Mouse (Mus musculus) hindbrain, embryonic 11.5 days (tissue): ENCODE measurements around the gene Opcml. TPM values are rescaled to one million over a fixed set of nuclear protein-coding genes. Genes with fewer than 3 reads are reported as not detected.

Experiments
- ATAC-seq: fragments of 200-750 bp; cut with Nextera tagmentation; 2 replicates; pipeline ENCODE4 v1.8.0; 2017; ENCODE audit warnings: mild to moderate bottlenecking, moderate TSS enrichment, moderate library complexity; ENCODE audit not compliant: low FRiP score
- DNase-seq: peaks from one replicate; pipeline ENCODE4 v3.0.0-alpha.2; 2015; ENCODE audit warnings: low spot score
- H3K27ac ChIP-seq: fragments of 300-500 bp; sonication (generic); 2 replicates; pipeline ENCODE4 v1.5.1; 2014; ENCODE audit warnings: mild to moderate bottlenecking, low read depth, low read length
- H3K27me3 ChIP-seq: fragments of 300-500 bp; sonication (generic); 2 replicates; pipeline ENCODE4 v1.6.1; 2014; ENCODE audit warnings: mild to moderate bottlenecking, low read length, moderate library complexity, mixed read lengths; ENCODE audit not compliant: control insufficient read depth, insufficient read depth
- H3K36me3 ChIP-seq: fragments of 300-500 bp; sonication (generic); 2 replicates; pipeline ENCODE4 v1.6.1; 2014; ENCODE audit warnings: mild to moderate bottlenecking, low read length, moderate library complexity, mixed read lengths; ENCODE audit not compliant: control insufficient read depth, insufficient read depth
- H3K4me1 ChIP-seq: fragments of 300-500 bp; sonication (generic); replicated peaks from 2 replicates; pipeline ENCODE4 v1.6.1; 2014; ENCODE audit warnings: low read length, mixed read lengths; ENCODE audit not compliant: control insufficient read depth, insufficient read depth
- H3K4me2 ChIP-seq: fragments of 300-500 bp; sonication (generic); replicated peaks from 2 replicates; pipeline ENCODE4 v1.6.1; 2014; ENCODE audit warnings: mild to moderate bottlenecking, low read depth, low read length
- H3K4me3 ChIP-seq: fragments of 300-500 bp; sonication (generic); 2 replicates; pipeline ENCODE4 v1.5.1; 2014; ENCODE audit warnings: low read depth, low read length
- H3K9ac ChIP-seq: fragments of 300-500 bp; sonication (generic); 2 replicates; pipeline ENCODE4 v1.6.1; 2014; ENCODE audit warnings: low read depth, low read length
- H3K9me3 ChIP-seq: fragments of 300-500 bp; sonication (generic); 2 replicates; pipeline ENCODE4 v1.6.1; 2016; ENCODE audit warnings: low read length; ENCODE audit not compliant: control insufficient read depth
- WGBS: fragments of 180-500 bp; shearing (Covaris S2); extraction: QIAGEN DNeasy Blood & Tissue Kit; methylation state at CpG from one replicate; pipeline ENCODE4 v1.1.7; 2014; 5-methylcytosine and 5-hydroxymethylcytosine counted together
- polyA plus RNA-seq: library from polyadenylated mRNA; unstranded; fragments of >200 nt; fragmentation: Nextera tagmentation; extraction: Ambion mirVana; gene quantifications from 2 replicates; pipeline ENCODE4 v1.2.1, GENCODE M21; 2014

Opcml gene
- polyA plus RNA-seq, 1 experiment from 2014 or later, result 5.7 TPM

GRCm38 (mm10) chr9:28587857-28588388, 797.3 kb downstream of the Opcml start:
- Histone ChIP-seq H3K27me3 (no peaks in the 10 kb centered on the region), H3K4me3 (no peak overlapping the region), H3K27ac (no peak overlapping the region), H3K4me2 (no peak overlapping the region), H3K9me3 (no peaks in the 10 kb centered on the region), H3K36me3 (no peaks in the 10 kb centered on the region), H3K4me1 (no peaks in the 10 kb centered on the region), H3K9ac (no peak overlapping the region)
- ATAC-seq (no peak), DNase-seq (no peak)
- 80% methylated on average over 4 of the region's 4 CpGs for WGBS

- no peaks in the 10 kb centered on the region for H3K4me1 ChIP-seq
- no peak overlapping the region for H3K4me3 ChIP-seq
- no peak overlapping the region for H3K27ac ChIP-seq
- H3K27me3 ChIP-seq, result no peaks in the 10 kb centered on the region
- H3K4me2 ChIP-seq, result no peak overlapping the region
- no peak overlapping the region for H3K9ac ChIP-seq
- ATAC-seq, result no peak
- no peaks in the 10 kb centered on the region for H3K9me3 ChIP-seq
- no peaks in the 10 kb centered on the region for H3K36me3 ChIP-seq
- WGBS, result 83% methylated on average over 1 of the region's 1 CpGs
- DNase-seq, result no peak
Measured at GRCm38 (mm10) chr9:28588488-28588887, 797.9 kb downstream of the Opcml start.

GRCm38 (mm10) chr9:28592208-28592607, 801.6 kb downstream of the Opcml start:
- DNase-seq (no peak), ATAC-seq (no peak)
- 40% methylated on average over 3 of the region's 3 CpGs for WGBS
- H3K27me3 ChIP-seq, result no peaks in the 10 kb centered on the region
- no peak overlapping the region for H3K27ac ChIP-seq
- no peaks in the 10 kb centered on the region for H3K9me3 ChIP-seq
- H3K9ac ChIP-seq, result no peak overlapping the region
- H3K36me3 ChIP-seq, result no peaks in the 10 kb centered on the region
- no peak overlapping the region for H3K4me3 ChIP-seq
- no peak overlapping the region for H3K4me2 ChIP-seq
- H3K4me1 ChIP-seq, result no peaks in the 10 kb centered on the region

- 71% methylated on average over 3 of the region's 3 CpGs for WGBS
- Histone ChIP-seq H3K9me3 (no peaks in the 10 kb centered on the region), H3K4me2 (no peak overlapping the region), H3K4me3 (no peak overlapping the region), H3K9ac (no peak overlapping the region), H3K36me3 (no peaks in the 10 kb centered on the region), H3K27me3 (no peaks in the 10 kb centered on the region), H3K4me1 (no peaks in the 10 kb centered on the region), H3K27ac (no peak overlapping the region)
- no peak for ATAC-seq
- no peak for DNase-seq
Measured at GRCm38 (mm10) chr9:28595062-28595461, 804.5 kb downstream of the Opcml start.

- DNase-seq, result no peak
- no peaks in the 10 kb centered on the region for H3K36me3 ChIP-seq
Measured at GRCm38 (mm10) chr9:28605561-28605960, 815.0 kb downstream of the Opcml start.

GRCm38 (mm10) chr9:28613683-28614620, 823.4 kb downstream of the Opcml start:
- Histone ChIP-seq H3K4me2 (no peak overlapping the region), H3K36me3 (no peaks in the 10 kb centered on the region), H3K9me3 (no peaks in the 10 kb centered on the region), H3K27me3 (no peaks in the 10 kb centered on the region), H3K9ac (no peak overlapping the region), H3K27ac (no peak overlapping the region), H3K4me1 (no peaks in the 10 kb centered on the region), H3K4me3 (no peak overlapping the region)
- no peak for ATAC-seq
- no peak for DNase-seq
- 47% methylated on average over 6 of the region's 6 CpGs for WGBS

More at GRCm38 (mm10) chr9:28605561-28605960, 815.0 kb downstream of the Opcml start:
- Histone ChIP-seq H3K4me2 (no peak overlapping the region), H3K27ac (no peak overlapping the region), H3K9ac (no peak overlapping the region), H3K9me3 (no peaks in the 10 kb centered on the region), H3K4me3 (no peak overlapping the region), H3K4me1 (no peaks in the 10 kb centered on the region), H3K27me3 (no peaks in the 10 kb centered on the region)
- no peak for ATAC-seq
- WGBS, result 75% methylated on average over 1 of the region's 1 CpGs

GRCm38 (mm10) chr9:28615447-28615846, 824.9 kb downstream of the Opcml start:
- Histone ChIP-seq H3K36me3 (no peaks in the 10 kb centered on the region), H3K4me3 (no peak overlapping the region), H3K27ac (no peak overlapping the region), H3K9me3 (no peaks in the 10 kb centered on the region), H3K27me3 (no peaks in the 10 kb centered on the region), H3K4me2 (no peak overlapping the region), H3K4me1 (no peaks in the 10 kb centered on the region), H3K9ac (no peak overlapping the region)
- DNase-seq (no peak), ATAC-seq (no peak)

- H3K9me3 ChIP-seq, result no peaks in the 10 kb centered on the region
- H3K4me3 ChIP-seq, result no peak overlapping the region
- no peaks in the 10 kb centered on the region for H3K36me3 ChIP-seq
- no peaks in the 10 kb centered on the region for H3K4me1 ChIP-seq
- DNase-seq (no peak), ATAC-seq (no peak)
- no peaks in the 10 kb centered on the region for H3K27me3 ChIP-seq
- H3K4me2 ChIP-seq, result no peak overlapping the region
- no peak overlapping the region for H3K9ac ChIP-seq
- 94% methylated on average over 1 of the region's 1 CpGs for WGBS
- no peak overlapping the region for H3K27ac ChIP-seq
Measured at GRCm38 (mm10) chr9:28617666-28618065, 827.1 kb downstream of the Opcml start.
